Mouse (Mus musculus) liver, embryonic 14.5 days (tissue): ENCODE results near the gene Ormdl3.

ENCODE experiments used
- CTCF ChIP-seq: IDR thresholded peaks from 2 replicates; pipeline ENCODE4 v1.5.1; 2016; ENCODE audit warnings: antibody characterized with exemption, low read depth, control low read depth
- EP300 ChIP-seq: IDR thresholded peaks from 2 replicates; pipeline ENCODE4 v1.6.1; 2016; ENCODE audit warnings: antibody characterized with exemption, low read depth

DNA sequence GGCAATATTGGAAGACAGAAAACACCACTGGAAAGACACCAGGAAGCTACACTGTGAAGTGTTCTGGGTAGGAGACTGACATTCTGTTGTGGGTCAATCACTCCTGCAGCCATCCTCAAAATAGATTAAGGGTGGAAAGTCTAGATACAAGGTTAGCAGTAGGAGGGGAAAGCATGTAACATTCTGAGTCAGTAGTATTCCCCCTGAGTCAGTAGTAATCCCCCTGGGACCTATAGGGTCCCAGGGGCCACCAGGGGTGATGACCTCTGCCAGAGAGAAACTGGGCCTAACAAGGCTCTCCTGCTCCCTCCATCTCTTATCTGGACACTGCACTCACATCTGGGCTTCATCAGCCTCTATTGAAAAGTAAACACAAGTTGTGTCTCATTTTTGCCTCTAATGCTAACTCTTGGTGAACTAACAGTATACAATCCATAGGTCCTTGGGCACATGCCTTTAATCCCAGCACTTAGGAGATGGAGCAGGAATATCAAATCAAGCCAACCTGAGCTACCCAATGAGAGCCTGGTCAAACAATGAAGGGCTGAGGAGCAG, 49.6 kb downstream of the Ormdl3 start:
- no peak for TF ChIP-seq CTCF
- no peak for TF ChIP-seq EP300
